Mouse (Mus musculus) mouse embryonic stem cell (cell line): ENCODE measurements around the gene Gm5662.
"Not testable (repeated sequence)": the region's sequence is repeated elsewhere in the genome, so short reads cannot be mapped to it uniquely, and the experiment has no call there.

ENCODE experiments used
- in situ Hi-C, 2 experiments: fragments of 300-500 bp; cut with MboI; formaldehyde crosslinking; loops; 1 replicate in 1 of 2; 3 replicates in 1 of 2; pipeline ENCODE4 v1.14.3; 2019 to 2020; ENCODE audit warnings: low sequenced_read_pairs in 2 of 2, low pct_unique_long_range_greater_than_20kb in 1 of 2, mixed read lengths in 1 of 2; ENCODE audit not compliant: unreplicated experiment in 1 of 2

Gene Gm5662

GRCm38 (mm10) chr12:88274400-88274799 lies at the start of gene Gm5662:
Gene Gm5662, minus strand, starts transcription at chr12:88274500.
- in situ Hi-C loops, result not testable (repeated sequence)

- in situ Hi-C loops, result not testable (repeated sequence)
Measured at GRCm38 (mm10) chr12:88323926-88324325, 49.6 kb upstream of the Gm5662 start, which contains the start of gene Gm5039. Gene Gm5039, minus strand, starts transcription at chr12:88324026.

GRCm38 (mm10) chr12:88314556-88314955 lies 40.3 kb upstream of the Gm5662 start:
- in situ Hi-C loops, result no loop called here

- in situ Hi-C loops, result not testable (repeated sequence)
Measured at GRCm38 (mm10) chr12:88297171-88297570, 22.9 kb upstream of the Gm5662 start.

- in situ Hi-C loops, result not testable (repeated sequence)
Measured at GRCm38 (mm10) chr12:88293082-88293481, 18.8 kb upstream of the Gm5662 start.

- in situ Hi-C loops, result not testable (repeated sequence)
Measured at GRCm38 (mm10) chr12:88285224-88285623, 10.9 kb upstream of the Gm5662 start.

- in situ Hi-C loops, result no loop called here
Measured at GRCm38 (mm10) chr12:88257241-88257640, 17.1 kb downstream of the Gm5662 start.

- in situ Hi-C loops, result not testable (repeated sequence)
Measured at GRCm38 (mm10) chr12:88255917-88256316, 18.4 kb downstream of the Gm5662 start.

- in situ Hi-C loops, result not testable (repeated sequence)
Measured at GRCm38 (mm10) chr12:88250000-88250399, 24.3 kb downstream of the Gm5662 start, which contains the start of gene Gm8332. Gene Gm8332, minus strand, starts transcription at chr12:88250100.

- in situ Hi-C loops, result not testable (repeated sequence)
Measured at GRCm38 (mm10) chr12:88245786-88246185, 28.5 kb downstream of the Gm5662 start.

- in situ Hi-C loops, result not testable (repeated sequence)
Measured at GRCm38 (mm10) chr12:88242940-88243339, 31.4 kb downstream of the Gm5662 start.
